Mouse (Mus musculus): Measurements from ENCODE around the gene Lipa. TPM values are rescaled to one million over a fixed set of nuclear protein-coding genes. Genes with fewer than 3 reads are reported as not detected.

Gene Lipa
- polyA plus RNA-seq (2017; shearing (Covaris generic)): 85.8 TPM

DNA sequence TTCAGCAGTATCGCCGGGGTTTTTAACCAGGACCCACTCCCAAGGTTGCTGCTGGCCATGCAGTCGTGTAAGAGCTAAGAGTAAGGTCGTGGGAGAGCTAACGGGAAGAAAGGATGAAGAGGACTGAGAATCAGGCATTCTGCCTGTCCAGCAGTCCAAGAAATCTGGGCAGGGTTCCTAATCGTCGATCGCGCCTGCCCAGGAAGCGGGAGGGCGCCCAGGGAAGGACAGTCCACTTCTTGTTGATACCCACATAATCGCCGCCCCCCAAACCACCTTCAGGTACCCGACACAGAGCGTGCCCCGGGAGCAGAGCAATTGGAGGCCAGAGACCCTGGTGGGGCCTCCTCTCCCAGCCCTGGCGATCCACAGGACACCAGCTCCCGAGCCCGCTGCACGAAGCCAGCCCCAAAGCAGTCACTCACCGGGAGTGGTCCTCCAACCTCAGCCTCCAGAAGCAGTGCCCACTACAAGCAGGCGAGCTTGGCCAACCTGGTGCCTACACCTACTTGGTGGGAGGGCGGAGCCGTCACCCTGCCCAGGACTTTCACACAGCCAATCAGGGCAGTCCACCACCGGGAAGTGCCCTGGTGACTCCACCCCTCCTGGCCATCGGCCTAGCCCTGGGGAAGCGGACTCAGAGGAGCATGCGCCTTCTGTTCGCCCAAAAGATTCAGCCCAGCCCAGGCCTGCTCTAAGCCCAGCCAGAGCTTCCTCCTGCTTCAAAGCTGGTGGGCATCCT, at the start of gene Lipa:
Gene Lipa (minus strand): TSS at position 534 of the 742 bp plus-strand sequence.

GRCm38 (mm10) chr19:34550534-34551223, 23.4 kb upstream of the Lipa start, which contains the start of gene Ifit2:
TSS of gene Ifit2 (plus strand) at chr19:34550694.

GRCm38 (mm10) chr19:34474991-34475971, 52.0 kb downstream of the Lipa start, which contains the start of gene Ch25h:
TSS of gene Ch25h (minus strand) at chr19:34475164.

Other genes with a start within 250 kb of the Lipa start
- 38.0 TPM for gene Fas, start 236.8 kb downstream of the Lipa start, polyA plus RNA-seq (2017; shearing (Covaris generic))
- gene Ch25h, start 52.3 kb downstream of the Lipa start, polyA plus RNA-seq (2017; shearing (Covaris generic)): not detected
- gene Ifit2, start 23.2 kb upstream of the Lipa start, polyA plus RNA-seq (2017; shearing (Covaris generic)): 17.6 TPM
- gene Ifit3, start 56.1 kb upstream of the Lipa start, polyA plus RNA-seq (2017; shearing (Covaris generic)): 4.6 TPM
- 10.3 TPM for gene Ifit1bl1, start 74.5 kb upstream of the Lipa start, polyA plus RNA-seq (2017; shearing (Covaris generic))
- gene Ifit3b, start 80.5 kb upstream of the Lipa start, polyA plus RNA-seq (2017; shearing (Covaris generic)): 0.46 TPM
- gene Ifit1bl2, start 113.3 kb upstream of the Lipa start, polyA plus RNA-seq (2017; shearing (Covaris generic)): 0.34 TPM
- 4.4 TPM for gene Ifit1, start 113.4 kb upstream of the Lipa start, polyA plus RNA-seq (2017; shearing (Covaris generic))
- gene Slc16a12, start 219.8 kb upstream of the Lipa start, polyA plus RNA-seq (2017; shearing (Covaris generic)): not detected

All from naive thymus-derived CD4-positive, alpha-beta T cell, adult 5 months (primary cell).